Mouse (Mus musculus): Measurements from ENCODE around the gene Mrps18b.
"Not testable (repeated sequence)": the region's sequence is repeated elsewhere in the genome, so short reads cannot be mapped to it uniquely, and the experiment has no call there.

GRCm38 (mm10) chr17:35935763-35936162, 19.6 kb upstream of the Mrps18b start:
- not testable (repeated sequence) for TF ChIP-seq CTCF (IDR thresholded peaks at IDR 0.05; ENCODE audit: low read depth); EP300 (optimal IDR thresholded peaks at IDR 0.05)

All from stomach, postnatal 0 days (tissue).